ENCODE assay signal across 22 mouse cellular contexts in the genomic region with DNA sequence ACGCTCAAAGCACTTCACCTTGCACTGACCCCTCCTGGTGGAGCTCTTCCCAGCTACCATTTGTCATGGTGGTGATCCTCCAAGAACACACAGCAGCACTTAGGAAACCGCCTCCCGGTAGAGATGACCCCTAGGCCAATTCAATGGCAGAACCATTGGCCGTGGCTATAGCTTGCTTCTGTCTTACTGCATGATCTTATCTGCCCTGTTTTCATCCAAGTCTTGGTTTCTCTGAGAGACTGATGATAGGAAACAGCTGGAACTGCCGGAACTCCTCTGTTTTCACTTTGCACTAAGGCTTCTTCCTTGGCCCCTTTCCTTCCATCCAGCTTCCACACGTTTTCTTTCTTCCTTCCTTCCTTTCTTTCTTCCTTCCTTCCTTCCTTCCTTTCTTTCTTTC. TPM values are rescaled to one million over a fixed set of nuclear protein-coding genes. Genes with fewer than 3 reads are reported as not detected.
A peak's percentile ranks its signal among the peaks of the same experiment; 100 is the strongest.
DNase-seq lines count a peak whose midpoint lies in the region; ATAC-seq and TF ChIP-seq lines count a peak whose summit lies in the region.
"Had no signal": no experiment of that assay in that cellular context is flagged by ENCODE, and none has a peak within 500 bp of the region (broad histone marks: within the 10 kb centered on the region; RNA-seq: fewer than 3 reads in every experiment).

No protein-coding gene starts in this region.

- no peaks in the 10 kb centered on the region for H3K9me3 ChIP-seq in lung, embryonic 15.5 days
- H3K9me3 ChIP-seq in lung, postnatal 0 days (ENCODE audit: low read length) = no peaks in the 10 kb centered on the region
- H3K9me3 ChIP-seq: embryonic facial prominence, embryonic 13.5 days; embryonic facial prominence, embryonic 15.5 days; forebrain, embryonic 10.5 days; forebrain, embryonic 12.5 days had no signal

- 34% methylated on average over 6 of the region's 6 CpGs for WGBS in lung, embryonic 15.5 days
- WGBS in lung, postnatal 0 days = 45% methylated on average over 6 of the region's 6 CpGs

- H3K4me2 ChIP-seq in lung, embryonic 15.5 days = no peak overlapping the region
- H3K4me2 ChIP-seq in lung, postnatal 0 days (replicated peaks; ENCODE audit: low read depth, low read length) = no peak overlapping the region
- H3K4me2 ChIP-seq: embryonic facial prominence, embryonic 13.5 days; embryonic facial prominence, embryonic 15.5 days; forebrain, embryonic 12.5 days had no signal

- DNase-seq in kidney, postnatal 10 days = peak; percentile 12
- no peak for DNase-seq in kidney, postnatal 36 days
- DNase-seq in lung, postnatal 25 days (ENCODE audit: low spot score) = no peak
- DNase-seq in lung, postnatal 0 days (ENCODE audit: low spot score) = peak; percentile 44
- no peak for DNase-seq in lung, postnatal 14 days
- DNase-seq: adrenal gland, adult 2 months; adrenal gland, postnatal 10 days; adrenal gland, postnatal 25 days; cerebellum, adult 11 months; cerebellum, adult 18-20 months; cerebellum, adult 8-10 months; cerebellum, adult 9-11 months; cerebellum, postnatal 14 days; cerebellum, postnatal 36 days; embryo, embryonic 11 days had no signal

- no peak for TF ChIP-seq CTCF in lung, postnatal 0 days (IDR thresholded peaks at IDR 0.05)

- H3K36me3 ChIP-seq in lung, embryonic 15.5 days = no peaks in the 10 kb centered on the region
- H3K36me3 ChIP-seq in lung, postnatal 0 days (ENCODE audit: insufficient read depth, low read length) = no peaks in the 10 kb centered on the region
- H3K36me3 ChIP-seq: embryonic facial prominence, embryonic 13.5 days; embryonic facial prominence, embryonic 15.5 days; forebrain, embryonic 10.5 days; forebrain, embryonic 12.5 days had no signal

- H3K9ac ChIP-seq in lung, embryonic 15.5 days = no peak overlapping the region
- no peak overlapping the region for H3K9ac ChIP-seq in lung, postnatal 0 days (replicated peaks; ENCODE audit: low read depth)
- H3K9ac ChIP-seq: embryonic facial prominence, embryonic 13.5 days; embryonic facial prominence, embryonic 15.5 days; forebrain, embryonic 12.5 days had no signal

- H3K4me1 ChIP-seq in lung, embryonic 15.5 days = no peaks in the 10 kb centered on the region
- H3K4me1 ChIP-seq in lung, postnatal 0 days (ENCODE audit: insufficient read depth, low read depth, low read length) = no peaks in the 10 kb centered on the region
- H3K4me1 ChIP-seq: forebrain, embryonic 12.5 days had no signal

- H3K27ac ChIP-seq in lung, embryonic 15.5 days = no peak overlapping the region
- H3K27ac ChIP-seq in lung, postnatal 0 days (ENCODE audit: low read length) = no peak overlapping the region
- H3K27ac ChIP-seq: embryonic facial prominence, embryonic 13.5 days; embryonic facial prominence, embryonic 15.5 days; forebrain, embryonic 10.5 days; forebrain, embryonic 12.5 days had no signal

- H3K4me3 ChIP-seq in lung, embryonic 15.5 days = no peak overlapping the region
- H3K4me3 ChIP-seq in lung, postnatal 0 days (ENCODE audit: low read depth, low read length) = no peak overlapping the region
- H3K4me3 ChIP-seq: embryonic facial prominence, embryonic 13.5 days; embryonic facial prominence, embryonic 15.5 days; erythroblast, embryonic 14.5 days; forebrain, embryonic 10.5 days; forebrain, embryonic 12.5 days had no signal

- peak; percentile 49; the same call in 1 of the 2 replicates for ATAC-seq in lung, embryonic 15.5 days (ENCODE audit: borderline replicate concordance, extremely low read depth, low FRiP score, low TSS enrichment)
- no peak for ATAC-seq in lung, postnatal 0 days
- ATAC-seq: forebrain, embryonic 14.5 days had no signal

- no peak for TF ChIP-seq EP300 in lung, postnatal 0 days (IDR thresholded peaks at IDR 0.05)

- no peaks in the 10 kb centered on the region for H3K27me3 ChIP-seq in lung, embryonic 15.5 days
- H3K27me3 ChIP-seq in lung, postnatal 0 days (replicated peaks; ENCODE audit: insufficient read depth, low read length) = no peaks in the 10 kb centered on the region
- H3K27me3 ChIP-seq: embryonic facial prominence, embryonic 13.5 days; embryonic facial prominence, embryonic 15.5 days; forebrain, embryonic 12.5 days had no signal

RNA-seq across cellular contexts. Expression of gene Efna5, which starts 17.9 kb away (rescaled TPM):
- 12.6 and 13.3 TPM in 2 replicates for polyA plus RNA-seq in lung, embryonic 15.5 days (2015; fragmentation: Nextera tagmentation; extraction: Ambion mirVana)
- polyA plus RNA-seq in lung, postnatal 0 days (2015; fragmentation: Nextera tagmentation; extraction: Ambion mirVana) = 6.7 TPM in 2 replicates
- polyA plus RNA-seq: erythroblast, embryonic 14.5 days had no signal

Comparison
In these comparisons a context has a peak if more than half of its experiments do, and no peak if none do; other contexts are left out.
1. DNase-seq: peak in kidney, postnatal 10 days (single experiment) and lung, postnatal 0 days (single experiment); none in kidney, postnatal 36 days (0 of 2), lung, postnatal 25 days (single experiment) and lung, postnatal 14 days (single experiment).